Mouse (Mus musculus) MEL (cell line): Measurements from ENCODE around the gene Ccndbp1. TPM values are rescaled to one million over a fixed set of nuclear protein-coding genes. Genes with fewer than 3 reads are reported as not detected.
"Not testable (repeated sequence)": the region's sequence is repeated elsewhere in the genome, so short reads cannot be mapped to it uniquely, and the experiment has no call there.

Experiments used
- DNase-seq: peaks from one replicate; pipeline ENCODE4 v3.0.0; 2011; ENCODE audit warnings: low read depth, low spot score
- H3K27ac ChIP-seq: 2 replicates; pipeline ENCODE4 v1.5.1; 2012; ENCODE audit warnings: low read depth, mild to moderate bottlenecking, control low read depth, low read length, moderate library complexity; ENCODE audit not compliant: control insufficient read depth
- H3K27me3 ChIP-seq, 2 experiments: fragments of 150-350 bp in 1 of 2; sonication (generic) in 1 of 2; 2 replicates each; pipeline ENCODE4 v1.6.1; 2012; ENCODE audit warnings: low read length in 2 of 2, mild to moderate bottlenecking in 2 of 2, improper control_type of control experiment in 1 of 2, moderate library complexity in 1 of 2; ENCODE audit not compliant: insufficient read depth in 2 of 2, control insufficient read depth in 1 of 2
- H3K36me3 ChIP-seq, 2 experiments: 2 replicates each; pipeline ENCODE4 v1.6.1; 2012 to 2014; ENCODE audit warnings: low read length in 2 of 2, improper control_type of control experiment in 1 of 2, inconsistent platforms in 1 of 2, mild to moderate bottlenecking in 1 of 2; ENCODE audit not compliant: insufficient read depth in 2 of 2, control insufficient read depth in 1 of 2
- H3K4me1 ChIP-seq, 2 experiments: fragments of 150-350 bp in 1 of 2; sonication (generic) in 1 of 2; 2 replicates each; pipeline ENCODE4 v1.6.1; 2012; ENCODE audit warnings: low read length in 2 of 2, improper control_type of control experiment in 1 of 2, mild to moderate bottlenecking in 1 of 2; ENCODE audit not compliant: insufficient read depth in 2 of 2, control insufficient read depth in 1 of 2
- H3K4me3 ChIP-seq, 2 experiments: fragments of 150-350 bp in 1 of 2; sonication (generic) in 1 of 2; 2 replicates each; pipeline ENCODE4 v1.5.1; 2012; ENCODE audit warnings: low read depth in 2 of 2, low read length in 2 of 2, mild to moderate bottlenecking in 2 of 2, moderate library complexity in 2 of 2, control low read depth in 1 of 2, improper control_type of control experiment in 1 of 2; ENCODE audit not compliant: control insufficient read depth in 1 of 2, insufficient read depth in 1 of 2
- H3K79me2 ChIP-seq: 2 replicates; pipeline ENCODE4 v1.6.1; 2012; ENCODE audit warnings: mild to moderate bottlenecking, low read length, moderate library complexity; ENCODE audit not compliant: control insufficient read depth, poor library complexity, insufficient read depth
- H3K9ac ChIP-seq: 2 replicates; pipeline ENCODE4 v1.6.1; 2012; ENCODE audit warnings: low read depth, mild to moderate bottlenecking, control low read depth, low read length, moderate library complexity; ENCODE audit not compliant: control insufficient read depth, poor library complexity, severe bottlenecking
- H3K9me3 ChIP-seq: fragments of 150-350 bp; sonication (generic); replicated peaks from 2 replicates; pipeline ENCODE4 v1.6.1; 2012; ENCODE audit warnings: mild to moderate bottlenecking, low read length, improper control_type of control experiment, moderate library complexity; ENCODE audit not compliant: insufficient read depth
- CHD1 ChIP-seq: IDR thresholded peaks from 2 replicates; pipeline ENCODE4 v1.6.1; 2012; ENCODE audit warnings: low read depth, mild to moderate bottlenecking, inconsistent platforms, low read length, improper control_type of control experiment
- CHD2 ChIP-seq: IDR thresholded peaks from 2 replicates; pipeline ENCODE4 v1.6.1; 2011; ENCODE audit warnings: low read length, improper control_type of control experiment
- CTCF ChIP-seq, 3 experiments: IDR thresholded peaks in 2 of 3; conservative IDR thresholded peaks in 1 of 3; 2 replicates each; pipeline ENCODE4 v1.5.1; 2011 to 2012; ENCODE audit warnings: low read length in 3 of 3, low read depth in 2 of 3, mild to moderate bottlenecking in 2 of 3, improper control_type of control experiment in 1 of 3, inconsistent platforms in 1 of 3, mixed read lengths in 1 of 3, moderate library complexity in 1 of 3; ENCODE audit not compliant: control insufficient read depth in 1 of 3, insufficient read depth in 1 of 3, poor library complexity in 1 of 3, severe bottlenecking in 1 of 3
- E2F4 ChIP-seq: IDR thresholded peaks from 2 replicates; pipeline ENCODE4 v1.6.1; 2011; ENCODE audit warnings: low read depth, low read length, improper control_type of control experiment, borderline replicate concordance
- EP300 ChIP-seq, 2 experiments: IDR thresholded peaks; 2 replicates each; pipeline ENCODE4 v1.6.1; 2011; ENCODE audit warnings: improper control_type of control experiment in 2 of 2, low read length in 2 of 2, low read depth in 1 of 2, mild to moderate bottlenecking in 1 of 2
- GABPA ChIP-seq: IDR thresholded peaks from 2 replicates; pipeline ENCODE4 v1.6.1; 2012; ENCODE audit warnings: low read depth, mild to moderate bottlenecking, inconsistent platforms, low read length, improper control_type of control experiment, moderate library complexity
- HCFC1 ChIP-seq: IDR thresholded peaks from 2 replicates; pipeline ENCODE4 v1.6.1; 2012; ENCODE audit warnings: low read depth, mild to moderate bottlenecking, inconsistent platforms, low read length, improper control_type of control experiment, moderate library complexity
- JUND ChIP-seq: IDR thresholded peaks from 2 replicates; pipeline ENCODE4 v1.6.1; 2011; ENCODE audit warnings: low read depth, mild to moderate bottlenecking, improper control_type of control experiment, low read length
- MXI1 ChIP-seq: IDR thresholded peaks from 2 replicates; pipeline ENCODE4 v1.6.1; 2011; ENCODE audit warnings: mild to moderate bottlenecking, low read depth, low read length, improper control_type of control experiment
- MYC ChIP-seq: IDR thresholded peaks from 2 replicates; pipeline ENCODE4 v1.6.1; 2011; ENCODE audit warnings: low read depth, mild to moderate bottlenecking, low read length, improper control_type of control experiment, moderate library complexity
- POLR2A ChIP-seq, 2 experiments: IDR thresholded peaks; 2 replicates each; pipeline ENCODE4 v1.6.1; 2011 to 2012; ENCODE audit warnings: low read length in 2 of 2, mild to moderate bottlenecking in 2 of 2, control low read depth in 1 of 2, improper control_type of control experiment in 1 of 2, low read depth in 1 of 2, moderate library complexity in 1 of 2; ENCODE audit not compliant: control insufficient read depth in 1 of 2, insufficient read depth in 1 of 2, poor library complexity in 1 of 2
- POLR2AphosphoS2 ChIP-seq: IDR thresholded peaks from 2 replicates; pipeline ENCODE4 v1.6.1; 2011; ENCODE audit warnings: low read length, improper control_type of control experiment
- POLR2AphosphoS5 ChIP-seq: IDR thresholded peaks from 2 replicates; pipeline ENCODE4 v1.6.1; 2012; ENCODE audit warnings: low read depth, borderline replicate concordance, mild to moderate bottlenecking, inconsistent platforms, low read length, moderate library complexity, mixed read lengths
- RAD21 ChIP-seq: IDR thresholded peaks from 2 replicates; pipeline ENCODE4 v1.6.1; 2011; ENCODE audit warnings: mild to moderate bottlenecking, low read depth, low read length, improper control_type of control experiment
- SIN3A ChIP-seq: IDR thresholded peaks from 2 replicates; pipeline ENCODE4 v1.6.1; 2012; ENCODE audit warnings: low read length, improper control_type of control experiment, inconsistent platforms
- SMC3 ChIP-seq: IDR thresholded peaks from 2 replicates; pipeline ENCODE4 v1.6.1; 2011; ENCODE audit warnings: low read depth, low read length, improper control_type of control experiment
- ZC3H11A ChIP-seq: IDR thresholded peaks from 2 replicates; pipeline ENCODE4 v1.6.1; 2012; ENCODE audit warnings: low read depth, mild to moderate bottlenecking, inconsistent platforms, low read length, improper control_type of control experiment
- ZKSCAN1 ChIP-seq: IDR thresholded peaks from 2 replicates; pipeline ENCODE4 v1.6.1; 2012; ENCODE audit warnings: low read depth, mild to moderate bottlenecking, inconsistent platforms, low read length, improper control_type of control experiment, moderate library complexity
- ZNF384 ChIP-seq: IDR thresholded peaks from 2 replicates; pipeline ENCODE4 v1.6.1; 2012; ENCODE audit warnings: low read depth, mild to moderate bottlenecking, inconsistent platforms, low read length, improper control_type of control experiment
- polyA plus RNA-seq, 2 experiments: library from polyadenylated mRNA; stranded (reverse) in 1 of 2; unstranded in 1 of 2; fragments of >175 nt in 1 of 2; fragments of >200 nt in 1 of 2; gene quantifications; 2 replicates each; pipeline versions ENCODE4 v1.2.1 to v1.2.4; 2012; ENCODE audit warnings: low replicate concordance in 2 of 2, low read depth in 1 of 2; ENCODE audit not compliant: insufficient read length in 2 of 2, insufficient read depth in 1 of 2, missing spikeins in 1 of 2
- total RNA-seq: library from RNA; depleted of rRNA; stranded (reverse); fragments of 300-350 nt; gene quantifications from 2 replicates; pipeline ENCODE4 v1.2.3, GENCODE M21; 2012

Gene Ccndbp1
- total and polyA plus RNA-seq, 3 experiments, result 25.7 to 250 (median 26.1) TPM

GRCm38 (mm10) chr2:120983611-120984010 lies 24.6 kb upstream of the Ccndbp1 start:
- no peak for DNase-seq
- no peak for TF ChIP-seq GABPA
- no peaks in the 10 kb centered on the region for H3K9me3 ChIP-seq

GRCm38 (mm10) chr2:120985241-120985640 lies 23.0 kb upstream of the Ccndbp1 start:
- H3K79me2 ChIP-seq, result no peaks in the 10 kb centered on the region
- no peaks in the 10 kb centered on the region for H3K4me1 ChIP-seq
- DNase-seq, result peak; percentile 70
- no peak overlapping the region for H3K4me3 ChIP-seq
- TF ChIP-seq MYC (peak; percentile 48; the same call in 1 of the 2 replicates), SMC3 (peak; percentile 60), CHD1 (no peak), CTCF (IDR thresholded peaks at IDR 0.05 in 2 of 3, conservative IDR thresholded peaks at IDR 0.05 in 1 of 3; ENCODE audit: control insufficient read depth in 1 of 3, insufficient read depth in 1 of 3, low read depth in 2 of 3, low read length in 3 of 3, poor library complexity in 1 of 3, severe bottlenecking in 1 of 3) (peak; percentile 40 to 64 (median 61)), RAD21 (peak; percentile 62), ZC3H11A (peak; percentile 37), POLR2AphosphoS2 (no peak)
- TF ChIP-seq, all 39 proteins: peak for 5
- H3K27ac ChIP-seq, result no peak overlapping the region
- no peaks in the 10 kb centered on the region for H3K36me3 ChIP-seq
- H3K27me3 ChIP-seq, result no peaks in the 10 kb centered on the region
- no peak overlapping the region for H3K9ac ChIP-seq
- H3K9me3 ChIP-seq, result no peaks in the 10 kb centered on the region

More at GRCm38 (mm10) chr2:120983611-120984010, 24.6 kb upstream of the Ccndbp1 start:
- Histone ChIP-seq H3K4me3 (no peak overlapping the region), H3K4me1 (no peaks in the 10 kb centered on the region), H3K27ac (no peak overlapping the region), H3K79me2 (no peaks in the 10 kb centered on the region), H3K9ac (no peak overlapping the region), H3K36me3 (no peaks in the 10 kb centered on the region), H3K27me3 (no peaks in the 10 kb centered on the region)

GRCm38 (mm10) chr2:120991196-120991595 lies 17.0 kb upstream of the Ccndbp1 start:
- Histone ChIP-seq H3K36me3 (no peaks in the 10 kb centered on the region), H3K27ac (no peak overlapping the region), H3K4me1 (no peaks in the 10 kb centered on the region), H3K9me3 (no peaks in the 10 kb centered on the region), H3K9ac (no peak overlapping the region), H3K27me3 (no peaks in the 10 kb centered on the region), H3K79me2 (no peaks in the 10 kb centered on the region), H3K4me3 (no peak overlapping the region)
- no peak for DNase-seq
- TF ChIP-seq EP300 (IDR thresholded peaks at IDR 0.05; ENCODE audit: low read depth in 1 of 2, low read length in 2 of 2), result no peak
- TF ChIP-seq CHD2, result no peak
- TF ChIP-seq ZNF384, result no peak
- TF ChIP-seq POLR2AphosphoS5, result no peak
- TF ChIP-seq MXI1, result no peak
- TF ChIP-seq E2F4, result no peak
- no peak for TF ChIP-seq POLR2AphosphoS2
- TF ChIP-seq JUND, result no peak
- no peak for TF ChIP-seq HCFC1
- TF ChIP-seq ZKSCAN1, result no peak
- no peak for TF ChIP-seq SIN3A
- no peak for TF ChIP-seq POLR2A (IDR thresholded peaks at IDR 0.05; ENCODE audit: control insufficient read depth in 1 of 2, insufficient read depth in 1 of 2, low read depth in 1 of 2, low read length in 2 of 2, poor library complexity in 1 of 2)

DNA sequence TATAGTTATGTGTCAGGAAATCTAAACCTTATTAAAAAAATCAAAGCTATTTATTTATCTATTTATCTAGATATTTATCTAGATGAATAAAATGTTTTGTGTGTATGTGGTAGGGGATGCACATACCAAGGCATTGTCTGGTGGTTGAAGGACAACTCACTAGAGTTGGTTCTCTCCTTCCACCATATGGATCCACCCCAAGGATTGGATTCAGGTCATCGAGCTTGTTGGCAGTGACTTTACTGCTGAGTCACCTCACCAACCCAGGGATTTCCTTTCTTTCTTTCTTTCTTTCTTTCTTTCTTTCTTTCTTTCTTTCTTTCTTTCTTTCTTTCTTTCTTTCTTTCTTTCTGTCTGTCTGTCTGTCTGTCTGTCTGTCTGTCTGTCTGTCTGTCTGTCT lies 11.6 kb upstream of the Ccndbp1 start:
- H3K27ac ChIP-seq, H3K27me3 ChIP-seq, DNase-seq, H3K9ac ChIP-seq, H3K9me3 ChIP-seq, H3K36me3 ChIP-seq, H3K79me2 ChIP-seq, H3K4me3 ChIP-seq, H3K4me1 ChIP-seq: not testable (repeated sequence)
